Mouse (Mus musculus): ENCODE data around the gene Tkfc. TPM values are rescaled to one million over a fixed set of nuclear protein-coding genes. Genes with fewer than 3 reads are reported as not detected.

The Tkfc gene
- 25.4 and 25.7 TPM in 2 replicates for polyA plus RNA-seq (2014; fragmentation: Nextera tagmentation; extraction: Ambion mirVana)

GRCm38 (mm10) chr19:10605293-10605900 lies at the start of gene Tkfc, which contains the start of gene Ddb1:
Gene Tkfc, minus strand, starts transcription at chr19:10605654.
Gene Ddb1, plus strand, starts transcription at chr19:10605327.
- peak within 1 kb of the TSS; percentile 87 for H3K27ac ChIP-seq (ENCODE audit: low read depth, low read length)
- no peaks in the 10 kb centered on the region for H3K27me3 ChIP-seq (replicated peaks; ENCODE audit: control insufficient read depth, insufficient read depth, low read length)
- H3K9ac ChIP-seq (ENCODE audit: low read length), result peak within 1 kb of the TSS; percentile 94
- no peaks in the 10 kb centered on the region for H3K9me3 ChIP-seq (replicated peaks; ENCODE audit: control insufficient read depth, low read length)
- DNase-seq (ENCODE audit: low spot score) (peak; percentile 99), ATAC-seq (peak; percentile 96)
- H3K4me2 ChIP-seq (ENCODE audit: low read length), result peak within 1 kb of the TSS; percentile 78
- WGBS, result under 1% methylated on average over 49 of the region's 49 CpGs
- peaks cover 31% of the 10 kb centered on the region for H3K36me3 ChIP-seq (ENCODE audit: control insufficient read depth, insufficient read depth, low read length)
- H3K4me1 ChIP-seq (ENCODE audit: control insufficient read depth, insufficient read depth, low read length), result peaks cover 19% of the 10 kb centered on the region
- peak within 1 kb of the TSS; percentile 95 for H3K4me3 ChIP-seq (ENCODE audit: low read depth, low read length)

- no peak overlapping the region for H3K4me2 ChIP-seq (ENCODE audit: low read length)
- H3K4me3 ChIP-seq (ENCODE audit: low read depth, low read length), result no peak overlapping the region
- WGBS, result 82% methylated on average over 8 of the region's 8 CpGs
- no peak overlapping the region for H3K27ac ChIP-seq (ENCODE audit: low read depth, low read length)
- H3K4me1 ChIP-seq (ENCODE audit: control insufficient read depth, insufficient read depth, low read length), result no peaks in the 10 kb centered on the region
- no peaks in the 10 kb centered on the region for H3K36me3 ChIP-seq (ENCODE audit: control insufficient read depth, insufficient read depth, low read length)
- no peak for ATAC-seq
- H3K9ac ChIP-seq (ENCODE audit: low read length), result no peak overlapping the region
- H3K9me3 ChIP-seq (replicated peaks; ENCODE audit: control insufficient read depth, low read length), result no peaks in the 10 kb centered on the region
- H3K27me3 ChIP-seq (replicated peaks; ENCODE audit: control insufficient read depth, insufficient read depth, low read length), result no peaks in the 10 kb centered on the region
- no peak for DNase-seq (ENCODE audit: low spot score)
Observed at GRCm38 (mm10) chr19:10648156-10648555, 42.7 kb upstream of the Tkfc start.

GRCm38 (mm10) chr19:10645616-10646015 lies 40.2 kb upstream of the Tkfc start:
- H3K36me3 ChIP-seq (ENCODE audit: control insufficient read depth, insufficient read depth, low read length), result no peaks in the 10 kb centered on the region
- H3K9ac ChIP-seq (ENCODE audit: low read length), result no peak overlapping the region
- H3K4me2 ChIP-seq (ENCODE audit: low read length), result no peak overlapping the region
- WGBS, result 87% methylated on average over 2 of the region's 2 CpGs
- H3K27ac ChIP-seq (ENCODE audit: low read depth, low read length), result no peak overlapping the region
- no peaks in the 10 kb centered on the region for H3K4me1 ChIP-seq (ENCODE audit: control insufficient read depth, insufficient read depth, low read length)
- no peaks in the 10 kb centered on the region for H3K27me3 ChIP-seq (replicated peaks; ENCODE audit: control insufficient read depth, insufficient read depth, low read length)
- DNase-seq (ENCODE audit: low spot score), result no peak
- ATAC-seq, result no peak
- no peaks in the 10 kb centered on the region for H3K9me3 ChIP-seq (replicated peaks; ENCODE audit: control insufficient read depth, low read length)
- no peak overlapping the region for H3K4me3 ChIP-seq (ENCODE audit: low read depth, low read length)

- no peak for DNase-seq (ENCODE audit: low spot score)
Observed at GRCm38 (mm10) chr19:10640589-10641378, 35.3 kb upstream of the Tkfc start.

GRCm38 (mm10) chr19:10640080-10640479 lies 34.6 kb upstream of the Tkfc start:
- H3K4me2 ChIP-seq (ENCODE audit: low read length), result no peak overlapping the region
- no peaks in the 10 kb centered on the region for H3K27me3 ChIP-seq (replicated peaks; ENCODE audit: control insufficient read depth, insufficient read depth, low read length)
- 0 out of 2 replicates have a peak, but pooled peaks cover 2% of the 10 kb centered on the region for H3K4me1 ChIP-seq (ENCODE audit: control insufficient read depth, insufficient read depth, low read length)
- no peaks in the 10 kb centered on the region for H3K9me3 ChIP-seq (replicated peaks; ENCODE audit: control insufficient read depth, low read length)
- H3K4me3 ChIP-seq (ENCODE audit: low read depth, low read length), result no peak overlapping the region
- DNase-seq (ENCODE audit: low spot score) (peak; percentile 3), ATAC-seq (no peak)
- no peak overlapping the region for H3K9ac ChIP-seq (ENCODE audit: low read length)
- WGBS, result 18% methylated on average over 5 of the region's 5 CpGs
- no peak overlapping the region for H3K27ac ChIP-seq (ENCODE audit: low read depth, low read length)
- no peaks in the 10 kb centered on the region for H3K36me3 ChIP-seq (ENCODE audit: control insufficient read depth, insufficient read depth, low read length)

More at GRCm38 (mm10) chr19:10640589-10641378, 35.3 kb upstream of the Tkfc start:
- Histone ChIP-seq H3K36me3 (ENCODE audit: control insufficient read depth, insufficient read depth, low read length) (no peaks in the 10 kb centered on the region), H3K9me3 (replicated peaks; ENCODE audit: control insufficient read depth, low read length) (no peaks in the 10 kb centered on the region), H3K9ac (ENCODE audit: low read length) (no peak overlapping the region), H3K4me3 (ENCODE audit: low read depth, low read length) (no peak overlapping the region), H3K4me2 (ENCODE audit: low read length) (no peak overlapping the region), H3K4me1 (ENCODE audit: control insufficient read depth, insufficient read depth, low read length) (no peaks in the 10 kb centered on the region), H3K27me3 (replicated peaks; ENCODE audit: control insufficient read depth, insufficient read depth, low read length) (no peaks in the 10 kb centered on the region), H3K27ac (ENCODE audit: low read depth, low read length) (no peak overlapping the region)
- 51% methylated on average over 13 of the region's 13 CpGs for WGBS
- ATAC-seq, result no peak

GRCm38 (mm10) chr19:10637840-10638239 lies 32.4 kb upstream of the Tkfc start:
- no peaks in the 10 kb centered on the region for H3K9me3 ChIP-seq (replicated peaks; ENCODE audit: control insufficient read depth, low read length)
- no peak for DNase-seq (ENCODE audit: low spot score)
- no peak for ATAC-seq
- H3K27ac ChIP-seq (ENCODE audit: low read depth, low read length), result no peak overlapping the region
- no peaks in the 10 kb centered on the region for H3K27me3 ChIP-seq (replicated peaks; ENCODE audit: control insufficient read depth, insufficient read depth, low read length)
- no peaks in the 10 kb centered on the region for H3K36me3 ChIP-seq (ENCODE audit: control insufficient read depth, insufficient read depth, low read length)
- H3K9ac ChIP-seq (ENCODE audit: low read length), result no peak overlapping the region
- H3K4me1 ChIP-seq (ENCODE audit: control insufficient read depth, insufficient read depth, low read length), result peaks cover 11% of the 10 kb centered on the region; the same call in 1 of the 2 replicates
- no peak overlapping the region for H3K4me3 ChIP-seq (ENCODE audit: low read depth, low read length)
- WGBS, result 70% methylated on average over 7 of the region's 7 CpGs
- H3K4me2 ChIP-seq (ENCODE audit: low read length), result no peak overlapping the region

GRCm38 (mm10) chr19:10634872-10635318 lies 29.4 kb upstream of the Tkfc start:
- Histone ChIP-seq H3K27ac (ENCODE audit: low read depth, low read length) (no peak overlapping the region), H3K9ac (ENCODE audit: low read length) (peak overlapping the region; percentile 60), H3K36me3 (ENCODE audit: control insufficient read depth, insufficient read depth, low read length) (peaks cover 6% of the 10 kb centered on the region), H3K4me2 (ENCODE audit: low read length) (peak overlapping the region; percentile 84), H3K4me1 (ENCODE audit: control insufficient read depth, insufficient read depth, low read length) (peaks cover 11% of the 10 kb centered on the region; the same call in 1 of the 2 replicates), H3K9me3 (replicated peaks; ENCODE audit: control insufficient read depth, low read length) (no peaks in the 10 kb centered on the region), H3K4me3 (ENCODE audit: low read depth, low read length) (peak overlapping the region; percentile 35), H3K27me3 (replicated peaks; ENCODE audit: control insufficient read depth, insufficient read depth, low read length) (no peaks in the 10 kb centered on the region)
- peak; percentile 86 for ATAC-seq
- DNase-seq (ENCODE audit: low spot score), result peak; percentile 66
- 3% methylated on average over 21 of the region's 21 CpGs for WGBS

- H3K27ac ChIP-seq (ENCODE audit: low read depth, low read length), result no peak within 1 kb of the TSS
- 2% methylated on average over 32 of the region's 32 CpGs for WGBS
- ATAC-seq, result peak; percentile 83
Observed at GRCm38 (mm10) chr19:10634106-10634871, 28.8 kb upstream of the Tkfc start, which contains the start of gene Vwce. Gene Vwce, plus strand, starts transcription at chr19:10634213.

More at GRCm38 (mm10) chr19:10634106-10634871, 28.8 kb upstream of the Tkfc start, which contains the start of gene Vwce:
- no peaks in the 10 kb centered on the region for H3K27me3 ChIP-seq (replicated peaks; ENCODE audit: control insufficient read depth, insufficient read depth, low read length)
- H3K9me3 ChIP-seq (replicated peaks; ENCODE audit: control insufficient read depth, low read length), result no peaks in the 10 kb centered on the region
- peak within 1 kb of the TSS; percentile 84 for H3K4me2 ChIP-seq (ENCODE audit: low read length)
- peak within 1 kb of the TSS; percentile 35 for H3K4me3 ChIP-seq (ENCODE audit: low read depth, low read length)
- H3K36me3 ChIP-seq (ENCODE audit: control insufficient read depth, insufficient read depth, low read length), result peaks cover 12% of the 10 kb centered on the region
- peak; percentile 57 for DNase-seq (ENCODE audit: low spot score)
- peak within 1 kb of the TSS; percentile 60 for H3K9ac ChIP-seq (ENCODE audit: low read length)
- peaks cover 11% of the 10 kb centered on the region; the same call in 1 of the 2 replicates for H3K4me1 ChIP-seq (ENCODE audit: control insufficient read depth, insufficient read depth, low read length)
